Mouse (Mus musculus): ENCODE measurements at regions not wholly inside any gene's neighbourhood (a gene's known extent, or its start where the extent isn't known, plus 50 kb on each side); places are given as distances from the start of the nearest gene placed in this dataset.

DNA sequence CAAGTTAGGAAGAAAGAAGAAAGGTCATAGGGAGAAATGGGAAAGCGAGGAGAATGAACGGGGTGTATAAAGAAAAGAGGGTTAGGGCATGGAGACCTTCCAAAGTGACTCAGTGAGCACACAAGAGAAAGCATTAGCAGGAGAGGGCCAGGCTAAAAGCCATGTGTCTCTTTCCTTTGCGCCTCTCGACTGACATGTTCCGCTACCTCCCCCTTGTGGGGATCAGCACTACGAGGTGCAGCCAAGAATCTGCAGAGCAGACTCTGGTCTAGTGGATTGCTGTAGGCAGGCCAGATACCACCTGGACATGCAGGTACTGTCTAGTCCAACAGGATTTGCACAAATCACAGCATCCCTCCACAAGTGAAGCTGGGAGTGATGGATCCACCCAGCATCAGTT, 54.0 kb downstream of the Kcna5 start:
- DNase-seq (ENCODE audit: low spot score): no peak
- WGBS: 74% methylated on average over 6 of the region's 6 CpGs

DNA sequence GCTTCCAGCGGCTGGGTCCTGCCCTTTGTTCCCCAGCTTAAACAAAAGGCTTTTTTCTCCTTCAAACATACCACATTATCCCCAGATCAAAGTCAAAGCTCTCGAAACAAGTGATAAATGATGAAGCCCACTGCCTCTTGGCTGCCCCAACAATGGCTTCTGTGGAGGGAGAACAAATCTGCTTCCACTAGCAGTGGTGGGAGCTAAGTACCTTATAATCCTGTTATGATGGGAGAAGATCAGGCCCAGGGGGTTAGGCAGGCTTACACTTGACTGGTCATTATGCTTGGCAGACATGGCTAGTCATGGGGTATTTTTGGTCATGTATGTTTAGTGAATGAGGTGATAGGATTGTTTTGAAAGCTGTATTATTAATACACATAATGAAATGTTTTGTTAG, 57.7 kb downstream of the Kcna5 start:
- H3K4me2 ChIP-seq (replicated peaks; ENCODE audit: low read depth, low read length): no peak overlapping the region
- WGBS: 20% methylated on average over 2 of the region's 2 CpGs

More for the DNA sequence above, 54.0 kb downstream of the Kcna5 start:
- Histone ChIP-seq H3K36me3 (ENCODE audit: control insufficient read depth, insufficient read depth, low read length) (no peaks in the 10 kb centered on the region), H3K9me3 (ENCODE audit: control insufficient read depth, low read length) (no peaks in the 10 kb centered on the region), H3K27me3 (ENCODE audit: control insufficient read depth, insufficient read depth, low read length) (no peaks in the 10 kb centered on the region), H3K4me1 (replicated peaks; ENCODE audit: control insufficient read depth, insufficient read depth, low read length) (no peaks in the 10 kb centered on the region), H3K4me3 (ENCODE audit: low read depth, low read length) (no peak overlapping the region), H3K4me2 (replicated peaks; ENCODE audit: low read depth, low read length) (no peak overlapping the region), H3K27ac (ENCODE audit: low read depth, low read length) (no peak overlapping the region), H3K9ac (ENCODE audit: low read depth, low read length) (no peak overlapping the region)
- ATAC-seq (ENCODE audit: low FRiP score): no peak

DNA sequence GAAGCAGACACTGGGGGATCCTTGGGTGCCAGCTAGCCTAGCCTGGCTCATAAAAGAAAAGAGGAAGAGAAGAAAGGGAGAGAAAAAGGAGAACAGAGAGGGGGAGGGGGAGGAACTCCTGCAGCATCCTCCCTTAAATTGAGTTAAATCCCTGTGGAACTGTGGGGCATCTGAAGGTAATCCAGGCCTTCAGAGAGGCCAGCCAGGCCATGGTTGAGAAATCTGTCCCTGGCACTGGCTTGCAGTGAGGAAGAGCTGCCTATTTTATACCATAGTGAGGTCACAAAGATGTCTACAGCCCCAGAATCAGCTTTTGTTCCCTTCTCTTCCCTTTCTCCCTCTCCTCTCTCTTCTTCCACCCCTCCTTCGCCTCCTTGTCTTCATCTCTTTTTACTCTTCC, 58.5 kb downstream of the Kcna5 start:
- Histone ChIP-seq H3K4me3 (ENCODE audit: low read depth, low read length) (no peak overlapping the region), H3K4me1 (replicated peaks; ENCODE audit: control insufficient read depth, insufficient read depth, low read length) (no peaks in the 10 kb centered on the region), H3K9ac (ENCODE audit: low read depth, low read length) (no peak overlapping the region), H3K27me3 (ENCODE audit: control insufficient read depth, insufficient read depth, low read length) (no peaks in the 10 kb centered on the region), H3K36me3 (ENCODE audit: control insufficient read depth, insufficient read depth, low read length) (no peaks in the 10 kb centered on the region), H3K4me2 (replicated peaks; ENCODE audit: low read depth, low read length) (no peak overlapping the region), H3K9me3 (ENCODE audit: control insufficient read depth, low read length) (no peaks in the 10 kb centered on the region), H3K27ac (ENCODE audit: low read depth, low read length) (no peak overlapping the region)
- 78% methylated on average over 1 of the region's 1 CpGs for WGBS
- DNase-seq (ENCODE audit: low spot score) (no peak), ATAC-seq (ENCODE audit: low FRiP score) (no peak)

More for the DNA sequence above, 57.7 kb downstream of the Kcna5 start:
- Histone ChIP-seq H3K4me3 (ENCODE audit: low read depth, low read length) (no peak overlapping the region), H3K27ac (ENCODE audit: low read depth, low read length) (no peak overlapping the region), H3K9me3 (ENCODE audit: control insufficient read depth, low read length) (no peaks in the 10 kb centered on the region), H3K9ac (ENCODE audit: low read depth, low read length) (no peak overlapping the region), H3K4me1 (replicated peaks; ENCODE audit: control insufficient read depth, insufficient read depth, low read length) (no peaks in the 10 kb centered on the region), H3K27me3 (ENCODE audit: control insufficient read depth, insufficient read depth, low read length) (no peaks in the 10 kb centered on the region), H3K36me3 (ENCODE audit: control insufficient read depth, insufficient read depth, low read length) (no peaks in the 10 kb centered on the region)
- DNase-seq (ENCODE audit: low spot score) (no peak), ATAC-seq (ENCODE audit: low FRiP score) (no peak)

DNA sequence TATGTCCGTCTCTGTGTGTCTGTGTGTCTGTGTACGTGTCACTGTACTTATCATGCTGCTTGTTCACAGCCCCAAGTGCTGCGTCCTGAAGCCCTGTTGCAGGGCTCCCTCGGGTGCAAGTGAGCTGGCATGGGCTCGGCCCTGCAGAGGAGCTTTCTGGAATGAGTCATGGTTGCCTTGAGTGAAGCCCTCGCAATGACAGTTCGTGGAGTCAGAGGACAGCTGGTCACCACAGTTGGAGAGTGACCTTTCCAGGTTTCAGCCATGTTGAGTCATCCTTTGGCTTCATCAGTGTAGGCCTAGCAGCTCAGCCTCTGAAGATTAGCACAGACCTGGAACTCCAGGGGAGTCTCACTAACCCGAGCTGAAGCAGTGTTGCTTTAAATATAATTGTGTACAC, 59.7 kb downstream of the Kcna5 start:
- Histone ChIP-seq H3K27ac (ENCODE audit: low read depth, low read length) (no peak overlapping the region), H3K9me3 (ENCODE audit: control insufficient read depth, low read length) (no peaks in the 10 kb centered on the region), H3K4me2 (replicated peaks; ENCODE audit: low read depth, low read length) (no peak overlapping the region), H3K4me1 (replicated peaks; ENCODE audit: control insufficient read depth, insufficient read depth, low read length) (no peaks in the 10 kb centered on the region), H3K27me3 (ENCODE audit: control insufficient read depth, insufficient read depth, low read length) (no peaks in the 10 kb centered on the region), H3K9ac (ENCODE audit: low read depth, low read length) (no peak overlapping the region), H3K4me3 (ENCODE audit: low read depth, low read length) (no peak overlapping the region), H3K36me3 (ENCODE audit: control insufficient read depth, insufficient read depth, low read length) (no peaks in the 10 kb centered on the region)
- no peak for DNase-seq (ENCODE audit: low spot score)
- ATAC-seq (ENCODE audit: low FRiP score): no peak
- 81% methylated on average over 8 of the region's 8 CpGs for WGBS

DNA sequence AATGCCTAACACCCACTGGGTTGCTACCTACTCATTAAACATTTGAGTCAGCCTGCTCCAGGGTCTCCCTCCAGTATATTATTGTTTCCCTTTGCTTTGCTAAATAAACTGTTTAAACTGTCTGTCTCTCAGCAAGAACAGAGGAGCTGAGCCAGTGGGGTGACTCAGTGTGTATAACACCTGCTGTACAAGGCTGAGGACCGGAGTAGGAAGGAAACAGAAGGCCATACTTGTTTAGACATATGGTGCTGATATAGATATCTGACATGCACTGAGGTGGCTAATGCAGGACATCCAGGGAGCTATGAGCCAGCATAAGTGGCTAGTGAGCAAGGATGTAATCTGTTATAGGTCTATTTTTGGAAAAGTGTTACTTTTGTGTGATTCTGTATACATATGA, 81.5 kb downstream of the Kcna5 start:
- DNase-seq (ENCODE audit: low spot score): no peak
- H3K9ac ChIP-seq (ENCODE audit: low read depth, low read length): no peak overlapping the region
- ATAC-seq (ENCODE audit: low FRiP score): no peak
- H3K27me3 ChIP-seq (ENCODE audit: control insufficient read depth, insufficient read depth, low read length): no peaks in the 10 kb centered on the region
- no peaks in the 10 kb centered on the region for H3K36me3 ChIP-seq (ENCODE audit: control insufficient read depth, insufficient read depth, low read length)
- H3K4me2 ChIP-seq (replicated peaks; ENCODE audit: low read depth, low read length): no peak overlapping the region
- H3K4me1 ChIP-seq (replicated peaks; ENCODE audit: control insufficient read depth, insufficient read depth, low read length): no peaks in the 10 kb centered on the region
- no peak overlapping the region for H3K4me3 ChIP-seq (ENCODE audit: low read depth, low read length)
- no peak overlapping the region for H3K27ac ChIP-seq (ENCODE audit: low read depth, low read length)
- H3K9me3 ChIP-seq (ENCODE audit: control insufficient read depth, low read length): no peaks in the 10 kb centered on the region
- 53% methylated on average over 1 of the region's 1 CpGs for WGBS

DNA sequence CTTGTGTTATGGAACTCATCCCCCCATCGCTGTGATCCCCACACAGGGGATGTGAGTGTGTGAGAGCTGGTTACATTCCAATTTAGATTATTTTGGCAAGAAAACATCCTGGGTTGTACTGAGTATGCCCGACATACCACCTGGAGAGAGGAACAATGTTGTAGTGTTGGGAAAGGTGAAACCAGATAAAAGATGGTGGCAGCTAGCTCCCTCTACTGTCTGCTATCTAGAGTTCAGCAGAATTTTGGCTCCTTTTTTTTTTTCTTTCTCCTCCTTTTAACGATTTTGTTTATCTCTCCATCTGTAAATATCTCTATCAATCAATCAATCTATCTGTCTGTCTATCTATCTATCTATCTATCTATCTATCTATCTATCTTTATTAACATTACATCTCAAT, 89.7 kb downstream of the Kcna5 start:
- no peaks in the 10 kb centered on the region for H3K9me3 ChIP-seq (ENCODE audit: control insufficient read depth, low read length)
- DNase-seq (ENCODE audit: low spot score) (no peak), ATAC-seq (ENCODE audit: low FRiP score) (no peak)
- H3K4me1 ChIP-seq (replicated peaks; ENCODE audit: control insufficient read depth, insufficient read depth, low read length): no peaks in the 10 kb centered on the region
- no peak overlapping the region for H3K27ac ChIP-seq (ENCODE audit: low read depth, low read length)
- no peak overlapping the region for H3K9ac ChIP-seq (ENCODE audit: low read depth, low read length)
- no peak overlapping the region for H3K4me2 ChIP-seq (replicated peaks; ENCODE audit: low read depth, low read length)
- 27% methylated on average over 3 of the region's 3 CpGs for WGBS
- no peaks in the 10 kb centered on the region for H3K36me3 ChIP-seq (ENCODE audit: control insufficient read depth, insufficient read depth, low read length)
- H3K27me3 ChIP-seq (ENCODE audit: control insufficient read depth, insufficient read depth, low read length): no peaks in the 10 kb centered on the region
- no peak overlapping the region for H3K4me3 ChIP-seq (ENCODE audit: low read depth, low read length)

DNA sequence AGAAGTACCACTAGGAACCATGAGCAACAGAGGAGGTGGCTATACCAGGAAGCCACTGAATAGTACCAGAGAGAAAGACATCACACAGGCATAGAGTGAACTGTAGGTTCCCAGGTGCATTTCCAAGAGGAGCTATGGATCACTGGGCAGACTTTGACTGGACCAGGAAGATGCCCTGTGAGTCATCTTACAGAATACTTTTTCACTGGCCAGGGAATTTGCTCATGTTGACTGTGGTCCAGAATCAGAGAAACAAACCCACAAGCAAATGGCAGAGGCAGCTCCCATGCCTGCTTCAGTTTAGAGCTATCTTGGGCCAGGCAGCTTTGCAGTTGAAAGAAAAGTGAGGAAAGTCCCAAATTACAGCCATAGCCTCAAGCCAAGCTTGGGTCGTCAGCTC, 95.0 kb downstream of the Kcna5 start:
- Histone ChIP-seq H3K9me3 (ENCODE audit: control insufficient read depth, low read length) (no peaks in the 10 kb centered on the region), H3K4me2 (replicated peaks; ENCODE audit: low read depth, low read length) (no peak overlapping the region), H3K9ac (ENCODE audit: low read depth, low read length) (no peak overlapping the region), H3K27me3 (ENCODE audit: control insufficient read depth, insufficient read depth, low read length) (no peaks in the 10 kb centered on the region), H3K27ac (ENCODE audit: low read depth, low read length) (no peak overlapping the region), H3K36me3 (ENCODE audit: control insufficient read depth, insufficient read depth, low read length) (no peaks in the 10 kb centered on the region), H3K4me1 (replicated peaks; ENCODE audit: control insufficient read depth, insufficient read depth, low read length) (no peaks in the 10 kb centered on the region), H3K4me3 (ENCODE audit: low read depth, low read length) (no peak overlapping the region)
- WGBS: 62% methylated on average over 1 of the region's 1 CpGs
- ATAC-seq (ENCODE audit: low FRiP score): no peak
- DNase-seq (ENCODE audit: low spot score): no peak

DNA sequence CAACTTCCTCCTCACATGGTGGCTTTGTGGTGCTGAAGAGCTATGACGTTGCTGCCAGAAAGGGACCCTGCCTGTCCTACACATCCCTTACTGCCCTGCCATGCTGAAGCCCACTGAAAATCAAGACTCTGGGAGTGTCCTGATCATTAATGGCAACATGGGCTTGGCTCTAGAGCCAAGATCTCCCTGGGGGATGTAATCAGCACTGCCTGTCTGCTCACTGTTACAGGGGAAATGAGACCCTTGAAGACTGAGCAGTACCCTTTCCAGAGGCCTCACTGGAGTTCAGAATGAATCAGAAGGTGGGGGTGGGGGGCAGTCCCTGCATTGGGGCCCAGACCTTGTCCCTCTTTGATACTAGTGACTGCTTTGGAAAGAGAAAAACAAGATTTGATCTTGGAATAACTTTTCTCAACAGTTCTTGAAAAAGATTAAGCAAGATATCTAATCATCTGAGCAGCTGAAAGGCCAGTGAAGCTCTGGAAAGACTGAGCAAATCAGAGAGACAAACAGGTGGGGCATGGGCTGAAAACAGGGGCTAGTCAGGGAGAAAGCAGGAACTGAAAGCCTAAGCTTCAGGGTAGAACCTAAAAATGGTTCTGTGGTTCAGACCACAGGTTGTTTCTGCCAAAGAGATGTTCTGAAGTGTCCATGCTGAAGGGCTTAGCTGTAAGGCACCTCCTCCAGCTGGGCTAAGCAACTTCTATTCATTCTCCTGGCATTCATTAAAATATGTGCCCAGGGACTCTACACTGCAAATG, 97.1 kb downstream of the Kcna5 start:
- DNase-seq (ENCODE audit: low spot score) (no peak), ATAC-seq (ENCODE audit: low FRiP score) (no peak)
- no peak overlapping the region for H3K27ac ChIP-seq (ENCODE audit: low read depth, low read length)
- H3K36me3 ChIP-seq (ENCODE audit: control insufficient read depth, insufficient read depth, low read length): no peaks in the 10 kb centered on the region
- H3K4me2 ChIP-seq (replicated peaks; ENCODE audit: low read depth, low read length): no peak overlapping the region
- H3K4me1 ChIP-seq (replicated peaks; ENCODE audit: control insufficient read depth, insufficient read depth, low read length): no peaks in the 10 kb centered on the region
- 92% methylated on average over 1 of the region's 1 CpGs for WGBS
- no peak overlapping the region for H3K4me3 ChIP-seq (ENCODE audit: low read depth, low read length)
- H3K27me3 ChIP-seq (ENCODE audit: control insufficient read depth, insufficient read depth, low read length): no peaks in the 10 kb centered on the region
- H3K9ac ChIP-seq (ENCODE audit: low read depth, low read length): no peak overlapping the region
- H3K9me3 ChIP-seq (ENCODE audit: control insufficient read depth, low read length): no peaks in the 10 kb centered on the region

DNA sequence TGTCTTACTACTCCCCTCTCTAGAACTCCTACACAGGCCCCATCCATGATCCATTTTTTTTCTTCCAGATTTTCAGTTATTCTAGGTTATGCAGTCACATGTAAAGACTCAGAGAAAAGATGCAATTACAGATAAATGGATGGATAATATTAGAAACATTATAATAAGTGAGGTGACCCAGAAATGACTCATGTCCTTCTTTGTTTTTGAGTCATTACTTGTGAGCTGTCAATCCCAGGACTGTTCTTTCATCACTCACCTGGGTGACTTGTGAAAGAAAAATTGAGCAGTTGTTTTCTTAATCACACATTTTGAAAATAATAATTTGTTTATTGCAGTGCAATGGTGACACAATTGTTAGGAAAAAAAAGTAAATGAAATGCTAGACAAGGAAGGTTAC, 108.0 kb downstream of the Kcna5 start:
- no peak overlapping the region for H3K9ac ChIP-seq (ENCODE audit: low read depth, low read length)
- H3K4me2 ChIP-seq (replicated peaks; ENCODE audit: low read depth, low read length): no peak overlapping the region
- no peak overlapping the region for H3K27ac ChIP-seq (ENCODE audit: low read depth, low read length)
- ATAC-seq (ENCODE audit: low FRiP score) (no peak), DNase-seq (ENCODE audit: low spot score) (no peak)
- H3K4me1 ChIP-seq (replicated peaks; ENCODE audit: control insufficient read depth, insufficient read depth, low read length): no peaks in the 10 kb centered on the region
- no peaks in the 10 kb centered on the region for H3K36me3 ChIP-seq (ENCODE audit: control insufficient read depth, insufficient read depth, low read length)
- H3K9me3 ChIP-seq (ENCODE audit: control insufficient read depth, low read length): no peaks in the 10 kb centered on the region
- H3K27me3 ChIP-seq (ENCODE audit: control insufficient read depth, insufficient read depth, low read length): no peaks in the 10 kb centered on the region
- no peak overlapping the region for H3K4me3 ChIP-seq (ENCODE audit: low read depth, low read length)
